Mouse (Mus musculus) splenic B cell, adult 2 months (primary cell): Measurements from ENCODE around the gene Ggt7.
"Not testable (repeated sequence)": the region's sequence is repeated elsewhere in the genome, so short reads cannot be mapped to it uniquely, and the experiment has no call there.

Experiments
- DNase-seq: peaks from one replicate; pipeline ENCODE4 v3.0.0-alpha.2; 2011; ENCODE audit warnings: low read depth, low spot score
- H3K27me3 ChIP-seq: 2 replicates; pipeline ENCODE4 v1.6.1; 2012; ENCODE audit warnings: mild to moderate bottlenecking, low read length, moderate library complexity, mixed read lengths; ENCODE audit not compliant: control insufficient read depth, poor library complexity, insufficient read depth, severe bottlenecking
- H3K36me3 ChIP-seq: 2 replicates; pipeline ENCODE4 v1.6.1; 2012; ENCODE audit warnings: mild to moderate bottlenecking, low read length, moderate library complexity, mixed read lengths; ENCODE audit not compliant: control insufficient read depth, poor library complexity, insufficient read depth, severe bottlenecking

Gene Ggt7

DNA sequence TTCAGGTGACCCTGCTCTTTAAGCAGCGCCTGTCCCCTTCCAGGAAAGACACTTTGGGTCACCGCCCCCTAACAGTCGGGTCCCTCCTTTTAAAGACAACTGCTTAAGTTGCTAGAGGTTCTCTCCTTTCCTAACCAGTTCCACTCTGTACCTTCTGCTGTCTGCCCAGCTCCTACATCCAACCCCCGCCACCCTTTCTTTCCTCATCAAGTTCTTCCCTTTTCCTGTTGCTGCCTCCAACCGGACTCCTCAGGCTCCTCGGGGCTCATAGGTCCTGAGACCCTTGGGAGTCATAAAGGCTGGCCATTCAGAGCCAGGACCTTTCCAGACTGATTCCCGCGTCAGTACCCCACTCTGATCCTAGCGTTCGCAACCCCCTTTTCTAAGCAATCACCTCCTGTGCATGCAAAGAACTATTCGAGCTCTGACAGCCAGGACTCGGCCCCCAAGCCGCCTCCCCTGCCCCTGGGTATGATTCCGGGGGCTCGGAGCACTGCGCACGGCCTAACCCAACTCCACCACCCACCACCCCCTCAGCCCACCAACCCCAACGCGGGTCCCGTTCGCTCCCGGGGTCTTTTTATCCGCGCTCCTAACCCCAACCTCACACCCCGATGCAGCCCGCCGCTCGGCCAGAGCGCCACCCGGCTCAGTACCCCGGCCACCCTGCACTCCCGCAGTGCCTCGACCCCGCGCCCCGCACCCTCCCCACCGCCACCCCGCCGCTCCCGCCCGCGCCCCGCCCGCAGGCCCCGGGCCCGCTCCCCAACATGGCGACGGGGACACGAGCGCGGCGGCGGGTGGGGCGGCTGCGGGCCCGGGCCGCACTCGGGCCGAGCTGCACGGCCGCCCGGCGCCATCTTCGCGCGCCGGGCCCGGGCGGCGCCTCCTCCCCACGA, 45.1 kb downstream of the Ggt7 start:
- DNase-seq = peak; percentile 46
- Histone ChIP-seq H3K27me3 (no peaks in the 10 kb centered on the region), H3K36me3 (no peaks in the 10 kb centered on the region)

DNA sequence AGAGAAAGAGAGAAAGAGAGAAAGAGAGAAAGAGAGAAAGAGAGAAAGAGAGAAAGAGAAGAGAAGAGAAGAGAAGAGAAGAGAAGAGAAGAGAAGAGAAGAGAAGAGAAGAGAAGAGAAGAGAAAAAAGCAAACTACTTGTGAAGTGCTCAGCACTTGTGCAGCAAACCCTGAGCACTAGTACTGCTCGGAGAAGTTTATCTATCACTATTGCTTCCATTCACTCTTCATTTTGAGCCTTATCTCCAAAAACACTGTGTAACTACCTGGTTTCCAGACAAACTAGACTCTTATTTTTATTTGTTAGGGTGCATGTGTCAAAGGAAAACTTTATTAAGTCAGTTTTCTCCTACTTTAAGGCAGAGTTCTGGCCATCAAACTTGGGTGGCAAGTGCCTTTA, 51.2 kb downstream of the Ggt7 start:
- Histone ChIP-seq H3K27me3 (no peaks in the 10 kb centered on the region), H3K36me3 (no peaks in the 10 kb centered on the region)
- no peak for DNase-seq

DNA sequence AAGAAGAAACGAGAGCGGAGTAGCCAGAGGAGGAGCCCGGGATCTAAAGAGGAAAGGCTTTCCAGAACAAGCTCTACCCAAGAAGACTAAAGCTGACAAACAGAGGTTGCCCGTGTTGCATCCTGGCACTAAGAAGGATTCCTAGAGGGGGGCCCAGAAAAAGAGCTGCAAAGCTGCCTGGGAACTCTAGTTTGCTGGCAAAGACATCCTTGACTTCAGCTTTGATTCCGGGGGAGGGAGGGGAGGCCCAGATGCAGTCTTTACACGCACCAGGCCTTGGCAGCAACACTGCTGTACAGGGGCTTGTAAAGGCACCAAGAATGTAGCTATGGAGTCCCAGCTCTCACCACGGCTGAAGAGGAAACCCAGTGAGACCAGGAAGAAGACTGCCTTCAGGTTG, 64.4 kb downstream of the Ggt7 start:
- no peak for DNase-seq
- no peaks in the 10 kb centered on the region for H3K27me3 ChIP-seq
- no peaks in the 10 kb centered on the region for H3K36me3 ChIP-seq

DNA sequence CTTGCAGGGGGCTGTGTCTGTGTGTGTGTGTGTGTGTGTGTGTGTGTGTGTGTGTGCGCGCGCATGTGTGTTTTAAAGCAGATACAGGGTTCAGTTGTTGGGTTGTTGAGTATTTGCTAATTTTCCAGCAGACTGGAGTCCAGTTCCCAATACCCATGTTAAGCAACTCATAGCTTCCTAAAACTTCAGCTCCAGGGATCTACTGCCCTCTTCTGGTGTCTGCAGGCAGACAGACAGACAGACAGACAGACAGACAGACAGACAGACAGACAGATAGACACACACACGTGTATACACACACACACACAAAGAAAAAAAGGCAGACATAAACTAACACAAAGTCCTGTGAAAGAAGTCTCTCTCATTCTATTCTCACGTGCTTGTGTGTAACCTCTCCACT, 66.8 kb downstream of the Ggt7 start:
- Histone ChIP-seq H3K36me3 (no peaks in the 10 kb centered on the region), H3K27me3 (no peaks in the 10 kb centered on the region)
- no peak for DNase-seq

DNA sequence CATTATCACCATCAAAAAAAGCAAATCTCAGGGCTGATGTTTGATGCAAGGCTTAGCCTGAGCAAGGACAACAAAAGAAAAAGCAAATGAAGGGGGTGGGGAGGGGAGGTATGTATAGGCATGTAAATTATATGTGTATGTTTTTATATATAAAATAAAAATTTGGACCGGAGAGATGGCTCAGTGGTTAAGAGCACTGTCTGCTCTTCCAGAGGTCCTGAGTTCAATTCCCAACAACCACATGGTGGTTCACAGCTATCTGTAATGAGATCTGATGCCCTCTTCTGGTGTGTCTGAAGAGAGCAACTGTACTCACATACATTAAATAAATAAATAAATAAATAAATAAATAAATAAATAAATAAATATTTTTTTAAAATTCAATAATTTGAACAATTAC, 70.1 kb downstream of the Ggt7 start:
- not testable (repeated sequence) for H3K27me3 ChIP-seq, H3K36me3 ChIP-seq, DNase-seq

- H3K36me3 ChIP-seq = no peaks in the 10 kb centered on the region
- H3K27me3 ChIP-seq = no peaks in the 10 kb centered on the region
- DNase-seq = no peak
These were observed 74.6 kb downstream of the Ggt7 start for GRCm38 (mm10) chr2:155443446-155443845.

- DNase-seq = no peak
- Histone ChIP-seq H3K27me3 (no peaks in the 10 kb centered on the region), H3K36me3 (no peaks in the 10 kb centered on the region)
These were observed 75.1 kb downstream of the Ggt7 start for GRCm38 (mm10) chr2:155442916-155443315.
